Mouse (Mus musculus) spleen, adult 2 months (tissue): ENCODE measurements around the gene Pou2f2.

ENCODE experiments used
- CTCF ChIP-seq: fragments of 200-500 bp; IDR thresholded peaks from 2 replicates; pipeline ENCODE4 v1.5.1; 2011; ENCODE audit warnings: mild to moderate bottlenecking, inconsistent platforms; ENCODE audit not compliant: insufficient read depth, insufficient read length, insufficient replicate concordance; ENCODE audit errors: extremely low read depth
- POLR2A ChIP-seq: fragments of 200-500 bp; IDR thresholded peaks from 2 replicates; pipeline ENCODE4 v1.6.1; 2011; ENCODE audit warnings: low read depth, low read length, inconsistent platforms

GRCm38 (mm10) chr7:25151009-25151408, 28.5 kb downstream of the Pou2f2 start:
- TF ChIP-seq CTCF (no peak), POLR2A (no peak)
